Mouse (Mus musculus): ENCODE measurements at regions not wholly inside any gene's neighbourhood (a gene's known extent, or its start where the extent isn't known, plus 50 kb on each side); places are given as distances from the start of the nearest gene placed in this dataset.

- no peak overlapping the region for H3K27ac ChIP-seq (ENCODE audit: insufficient read depth, low read length)
- DNase-seq (ENCODE audit: low read depth in 1 of 2, low spot score in 2 of 2): no peak
- 72% methylated on average over 3 of the region's 3 CpGs for WGBS
Measured at GRCm38 (mm10) chr2:78453411-78453810, 414.5 kb upstream of the Ube2e3 start.

DNA sequence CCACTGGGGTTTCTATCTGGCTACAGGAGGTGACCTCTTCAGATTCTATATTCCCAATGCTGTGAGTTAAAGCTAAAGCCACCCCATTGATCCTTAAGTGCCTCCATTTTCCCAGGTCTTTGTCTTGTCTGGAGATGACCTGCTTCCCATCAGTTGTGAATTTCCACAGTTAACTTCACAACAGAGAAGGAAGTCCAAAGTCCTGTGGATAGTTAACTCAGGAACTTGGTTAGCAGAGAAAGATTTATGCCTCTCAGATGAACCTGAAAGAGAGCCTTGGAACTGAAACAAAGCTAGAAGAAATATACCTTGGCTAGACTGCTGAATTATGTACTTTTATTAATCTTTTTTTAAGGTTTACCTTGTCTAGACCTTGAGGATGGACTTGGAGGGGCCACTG lies 431.1 kb upstream of the Ube2e3 start:
- Histone ChIP-seq H3K36me3 (ENCODE audit: control insufficient read depth, insufficient read depth, low read length) (no peaks in the 10 kb centered on the region), H3K27me3 (ENCODE audit: control insufficient read depth, insufficient read depth, low read length) (no peaks in the 10 kb centered on the region), H3K27ac (ENCODE audit: insufficient read depth, low read length) (no peak overlapping the region), H3K4me1 (ENCODE audit: control insufficient read depth, insufficient read depth, insufficient read length) (no peaks in the 10 kb centered on the region), H3K4me3 (ENCODE audit: extremely low read depth, insufficient read depth, insufficient read length) (no peak overlapping the region)
- DNase-seq (ENCODE audit: low read depth in 1 of 2, low spot score in 2 of 2): no peak
- TF ChIP-seq CTCF (IDR thresholded peaks at IDR 0.05; ENCODE audit: extremely low read depth, insufficient read depth, insufficient read length, insufficient replicate concordance): no peak
- no peak for TF ChIP-seq POLR2A (IDR thresholded peaks at IDR 0.05; ENCODE audit: low read depth, low read length)

More at GRCm38 (mm10) chr2:78453411-78453810, 414.5 kb upstream of the Ube2e3 start:
- H3K4me1 ChIP-seq (ENCODE audit: control insufficient read depth, insufficient read depth, insufficient read length): no peaks in the 10 kb centered on the region
- TF ChIP-seq POLR2A (IDR thresholded peaks at IDR 0.05; ENCODE audit: low read depth, low read length) (no peak), CTCF (IDR thresholded peaks at IDR 0.05; ENCODE audit: extremely low read depth, insufficient read depth, insufficient read length, insufficient replicate concordance) (no peak)
- H3K36me3 ChIP-seq (ENCODE audit: control insufficient read depth, insufficient read depth, low read length): no peaks in the 10 kb centered on the region
- H3K4me3 ChIP-seq (ENCODE audit: extremely low read depth, insufficient read depth, insufficient read length): no peak overlapping the region
- no peaks in the 10 kb centered on the region for H3K27me3 ChIP-seq (ENCODE audit: control insufficient read depth, insufficient read depth, low read length)

DNA sequence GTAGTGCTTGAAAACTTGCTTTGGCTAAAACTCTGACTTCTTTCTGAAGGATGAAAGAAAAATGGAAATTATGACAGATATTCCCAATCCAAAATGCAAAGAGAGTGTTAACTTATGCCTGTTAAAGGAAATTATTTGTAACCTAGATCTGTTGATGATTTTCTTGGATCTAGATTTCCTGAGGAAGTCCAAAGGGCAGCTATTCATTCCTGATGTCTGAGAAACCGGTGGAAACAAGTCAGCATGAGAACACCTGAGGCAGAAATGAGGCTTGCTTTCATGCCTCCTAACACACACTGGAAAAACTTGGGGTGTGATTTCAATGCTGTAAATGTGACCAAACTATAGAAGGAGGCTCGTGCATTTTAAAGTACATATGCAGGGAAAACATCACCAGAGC lies 432.9 kb upstream of the Ube2e3 start:
- no peaks in the 10 kb centered on the region for H3K36me3 ChIP-seq (ENCODE audit: control insufficient read depth, insufficient read depth, low read length)
- H3K4me3 ChIP-seq (ENCODE audit: extremely low read depth, insufficient read depth, insufficient read length): no peak overlapping the region
- H3K27ac ChIP-seq (ENCODE audit: insufficient read depth, low read length): no peak overlapping the region
- 62% methylated on average over 2 of the region's 2 CpGs for WGBS
- H3K27me3 ChIP-seq (ENCODE audit: control insufficient read depth, insufficient read depth, low read length): no peaks in the 10 kb centered on the region
- no peaks in the 10 kb centered on the region for H3K4me1 ChIP-seq (ENCODE audit: control insufficient read depth, insufficient read depth, insufficient read length)
- DNase-seq (ENCODE audit: low read depth in 1 of 2, low spot score in 2 of 2): no peak
- no peak for TF ChIP-seq CTCF (IDR thresholded peaks at IDR 0.05; ENCODE audit: extremely low read depth, insufficient read depth, insufficient read length, insufficient replicate concordance)
- TF ChIP-seq POLR2A (IDR thresholded peaks at IDR 0.05; ENCODE audit: low read depth, low read length): no peak

GRCm38 (mm10) chr2:78427659-78428336 lies 440.1 kb upstream of the Ube2e3 start:
- TF ChIP-seq CTCF (IDR thresholded peaks at IDR 0.05; ENCODE audit: extremely low read depth, insufficient read depth, insufficient read length, insufficient replicate concordance) (no peak), POLR2A (IDR thresholded peaks at IDR 0.05; ENCODE audit: low read depth, low read length) (no peak)

GRCm38 (mm10) chr2:78418561-78419338 lies 449.2 kb upstream of the Ube2e3 start:
- no peaks in the 10 kb centered on the region for H3K4me1 ChIP-seq (ENCODE audit: control insufficient read depth, insufficient read depth, insufficient read length)
- no peak overlapping the region for H3K27ac ChIP-seq (ENCODE audit: insufficient read depth, low read length)
- no peak overlapping the region for H3K4me3 ChIP-seq (ENCODE audit: extremely low read depth, insufficient read depth, insufficient read length)
- H3K27me3 ChIP-seq (ENCODE audit: control insufficient read depth, insufficient read depth, low read length): no peaks in the 10 kb centered on the region
- H3K36me3 ChIP-seq (ENCODE audit: control insufficient read depth, insufficient read depth, low read length): no peaks in the 10 kb centered on the region
- WGBS: 34% methylated on average over 3 of the region's 3 CpGs
- DNase-seq (ENCODE audit: low read depth in 1 of 2, low spot score in 2 of 2): no peak
- TF ChIP-seq CTCF (IDR thresholded peaks at IDR 0.05; ENCODE audit: extremely low read depth, insufficient read depth, insufficient read length, insufficient replicate concordance): no peak
- TF ChIP-seq POLR2A (IDR thresholded peaks at IDR 0.05; ENCODE audit: low read depth, low read length): no peak

More at GRCm38 (mm10) chr2:78427659-78428336, 440.1 kb upstream of the Ube2e3 start:
- H3K27me3 ChIP-seq (ENCODE audit: control insufficient read depth, insufficient read depth, low read length): no peaks in the 10 kb centered on the region
- no peaks in the 10 kb centered on the region for H3K36me3 ChIP-seq (ENCODE audit: control insufficient read depth, insufficient read depth, low read length)
- no peaks in the 10 kb centered on the region for H3K4me1 ChIP-seq (ENCODE audit: control insufficient read depth, insufficient read depth, insufficient read length)
- H3K27ac ChIP-seq (ENCODE audit: insufficient read depth, low read length): no peak overlapping the region
- H3K4me3 ChIP-seq (ENCODE audit: extremely low read depth, insufficient read depth, insufficient read length): no peak overlapping the region
- no peak for DNase-seq (ENCODE audit: low read depth in 1 of 2, low spot score in 2 of 2)

GRCm38 (mm10) chr2:78416574-78417109 lies 451.3 kb upstream of the Ube2e3 start:
- Histone ChIP-seq H3K4me3 (ENCODE audit: extremely low read depth, insufficient read depth, insufficient read length) (no peak overlapping the region), H3K27ac (ENCODE audit: insufficient read depth, low read length) (no peak overlapping the region), H3K4me1 (ENCODE audit: control insufficient read depth, insufficient read depth, insufficient read length) (no peaks in the 10 kb centered on the region), H3K36me3 (ENCODE audit: control insufficient read depth, insufficient read depth, low read length) (no peaks in the 10 kb centered on the region), H3K27me3 (ENCODE audit: control insufficient read depth, insufficient read depth, low read length) (no peaks in the 10 kb centered on the region)
- WGBS: 59% methylated on average over 2 of the region's 2 CpGs
- no peak for DNase-seq (ENCODE audit: low read depth in 1 of 2, low spot score in 2 of 2)
- TF ChIP-seq CTCF (IDR thresholded peaks at IDR 0.05; ENCODE audit: extremely low read depth, insufficient read depth, insufficient read length, insufficient replicate concordance) (no peak), POLR2A (IDR thresholded peaks at IDR 0.05; ENCODE audit: low read depth, low read length) (no peak)

Data from spleen, adult 2 months (tissue).